Mouse (Mus musculus) embryonic facial prominence, embryonic 13.5 days (tissue): ENCODE measurements around the gene Sgk1. TPM values are rescaled to one million over a fixed set of nuclear protein-coding genes. Genes with fewer than 3 reads are reported as not detected.

ENCODE experiments used
- ATAC-seq: fragments of 200-750 bp; cut with Nextera tagmentation; 2 replicates; pipeline ENCODE4 v1.8.0; 2017; ENCODE audit warnings: low read depth; ENCODE audit not compliant: insufficient number of reproducible peaks, insufficient read depth, low FRiP score, low TSS enrichment
- H3K27ac ChIP-seq: fragments of 300-500 bp; sonication (generic); 2 replicates; pipeline ENCODE4 v1.5.1; 2015; ENCODE audit warnings: moderate library complexity, mild to moderate bottlenecking, inconsistent platforms
- H3K27me3 ChIP-seq: fragments of 300-500 bp; sonication (generic); 2 replicates; pipeline ENCODE4 v1.6.1; 2015; ENCODE audit warnings: mild to moderate bottlenecking, inconsistent platforms
- H3K36me3 ChIP-seq: fragments of 300-500 bp; sonication (generic); 2 replicates; pipeline ENCODE4 v1.6.1; 2015; ENCODE audit warnings: mild to moderate bottlenecking, inconsistent platforms
- H3K4me1 ChIP-seq: fragments of 300-500 bp; sonication (generic); 2 replicates; pipeline ENCODE4 v1.6.1; 2015; ENCODE audit warnings: inconsistent platforms
- H3K4me2 ChIP-seq: fragments of 300-500 bp; sonication (generic); 2 replicates; pipeline ENCODE4 v1.6.1; 2015; ENCODE audit warnings: moderate library complexity, mild to moderate bottlenecking, inconsistent platforms
- H3K4me3 ChIP-seq: fragments of 300-500 bp; sonication (generic); 2 replicates; pipeline ENCODE4 v1.5.1; 2015; ENCODE audit warnings: mild to moderate bottlenecking, inconsistent platforms
- H3K9ac ChIP-seq: fragments of 300-500 bp; sonication (generic); 2 replicates; pipeline ENCODE4 v1.6.1; 2015; ENCODE audit warnings: mild to moderate bottlenecking, inconsistent platforms
- H3K9me3 ChIP-seq: fragments of 300-500 bp; sonication (generic); 2 replicates; pipeline ENCODE4 v1.6.1; 2016; ENCODE audit warnings: inconsistent platforms
- WGBS: fragments of 180-500 bp; shearing (Covaris S2); methylation state at CpG from one replicate; pipeline ENCODE4 v1.1.7; 2015; ENCODE audit warnings: mixed read lengths; 5-methylcytosine and 5-hydroxymethylcytosine counted together
- polyA plus RNA-seq: library from polyadenylated mRNA; unstranded; fragments of >200 nt; fragmentation: Nextera tagmentation; extraction: Ambion mirVana; gene quantifications from 2 replicates; pipeline ENCODE4 v1.2.1, GENCODE M21; 2015

Sgk1 gene
- polyA plus RNA-seq, 1 experiment from 2014 or later = 48.9 TPM

DNA sequence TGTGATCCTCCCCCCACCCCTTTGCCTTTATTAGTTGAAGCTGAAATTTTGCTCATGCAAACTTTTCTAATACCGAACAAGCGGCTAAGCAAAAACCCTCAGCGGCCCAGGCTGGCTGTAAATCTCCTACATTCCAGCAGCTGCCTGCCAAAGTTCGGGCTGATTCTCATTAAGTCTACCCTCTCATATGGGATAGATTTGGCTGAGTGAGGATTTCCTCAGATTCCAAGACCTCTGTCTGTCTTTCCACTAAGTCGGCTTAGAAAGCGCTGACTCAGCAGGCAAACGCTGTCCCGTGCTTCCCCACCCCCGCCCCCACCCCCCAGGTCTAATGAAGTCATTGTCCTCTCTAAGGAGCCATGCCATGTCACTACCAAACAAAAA lies 55.2 kb downstream of the Sgk1 start:
- H3K27ac ChIP-seq = peak overlapping the region; percentile 87
- H3K4me2 ChIP-seq = peak overlapping the region; percentile 48
- no peak overlapping the region for H3K4me3 ChIP-seq
- no peaks in the 10 kb centered on the region for H3K27me3 ChIP-seq
- no peak overlapping the region for H3K9ac ChIP-seq
- no peaks in the 10 kb centered on the region for H3K36me3 ChIP-seq
- peaks cover 19% of the 10 kb centered on the region for H3K4me1 ChIP-seq
- peak; percentile 71; the same call in 1 of the 2 replicates for ATAC-seq
- H3K9me3 ChIP-seq = no peaks in the 10 kb centered on the region
- 6% methylated on average over 9 of the region's 9 CpGs for WGBS

DNA sequence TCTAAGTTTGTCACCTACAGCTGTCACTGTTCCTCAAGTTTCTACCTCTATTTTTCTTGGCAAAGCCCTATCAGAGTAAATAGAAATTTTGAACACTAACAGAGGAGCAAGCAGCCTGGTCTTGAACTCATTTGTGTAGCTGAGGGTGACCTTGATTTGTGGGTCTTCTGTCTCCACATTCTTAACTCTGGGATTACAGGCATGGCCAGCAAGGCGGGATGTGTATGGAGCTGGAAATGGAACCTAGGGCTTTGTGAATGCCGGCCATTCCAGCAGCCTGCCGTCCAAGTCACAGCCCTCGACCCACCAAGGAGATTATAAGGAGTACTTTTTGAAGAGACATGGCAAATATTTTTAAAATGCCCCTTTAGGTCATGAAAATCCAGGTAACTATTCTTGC lies 56.2 kb downstream of the Sgk1 start:
- H3K4me2 ChIP-seq = no peak overlapping the region
- H3K4me3 ChIP-seq = no peak overlapping the region
- H3K4me1 ChIP-seq = peaks cover 19% of the 10 kb centered on the region
- no peaks in the 10 kb centered on the region for H3K36me3 ChIP-seq
- H3K9ac ChIP-seq = no peak overlapping the region
- no peaks in the 10 kb centered on the region for H3K9me3 ChIP-seq
- no peak for ATAC-seq
- no peaks in the 10 kb centered on the region for H3K27me3 ChIP-seq
- 58% methylated on average over 4 of the region's 4 CpGs for WGBS
- no peak overlapping the region for H3K27ac ChIP-seq

DNA sequence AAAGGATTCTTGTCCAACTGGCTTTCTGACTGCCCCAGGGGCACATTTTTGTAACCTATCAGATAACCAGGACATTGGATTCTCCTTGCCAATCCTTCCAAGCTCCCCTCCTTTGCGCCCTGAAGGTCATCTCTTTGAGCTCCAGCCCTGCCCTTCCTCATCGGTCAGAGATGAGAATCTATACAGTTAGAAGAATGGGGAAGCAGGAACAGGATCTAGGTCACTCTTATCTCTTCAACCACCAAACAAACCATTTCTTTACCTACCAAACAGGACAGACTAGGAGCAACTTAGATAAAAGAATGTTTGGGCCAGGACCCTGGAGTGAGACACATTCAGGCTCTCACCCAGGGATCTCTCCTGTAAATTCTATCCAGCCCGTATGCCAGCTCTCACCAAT lies 59.3 kb downstream of the Sgk1 start:
- Histone ChIP-seq H3K36me3 (no peaks in the 10 kb centered on the region), H3K4me1 (peaks cover 14% of the 10 kb centered on the region), H3K27ac (no peak overlapping the region), H3K27me3 (no peaks in the 10 kb centered on the region), H3K4me2 (no peak overlapping the region), H3K9me3 (no peaks in the 10 kb centered on the region), H3K9ac (no peak overlapping the region), H3K4me3 (no peak overlapping the region)
- WGBS = 55% methylated on average over 3 of the region's 3 CpGs
- no peak for ATAC-seq

DNA sequence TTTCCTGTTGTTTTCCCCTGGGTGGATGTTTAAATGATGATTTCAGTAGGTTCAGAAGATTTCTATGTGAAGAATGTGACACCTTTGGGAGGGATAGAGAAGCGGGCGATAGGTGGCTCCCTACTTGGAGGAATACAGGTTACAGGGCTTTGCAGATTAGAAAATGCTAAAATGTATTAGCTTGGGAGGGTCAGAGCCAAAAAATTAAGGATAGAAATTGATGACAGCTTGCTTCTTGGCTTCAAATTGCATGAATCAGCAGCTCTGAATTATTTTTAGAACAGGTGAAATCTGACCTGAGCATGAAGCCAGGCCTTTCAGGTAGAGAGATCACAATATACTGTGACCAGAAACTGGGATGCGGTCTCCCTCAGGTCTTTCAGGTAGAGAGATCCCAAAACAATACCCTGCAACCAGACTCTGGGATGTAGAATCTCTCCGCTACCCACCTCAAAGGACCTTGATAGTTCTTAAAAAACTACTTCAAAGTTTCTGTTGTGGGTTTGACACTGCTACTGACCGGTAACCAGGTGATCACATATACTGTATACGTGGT lies 61.2 kb downstream of the Sgk1 start:
- no peak overlapping the region for H3K27ac ChIP-seq
- H3K4me3 ChIP-seq = no peak overlapping the region
- H3K9ac ChIP-seq = no peak overlapping the region
- H3K36me3 ChIP-seq = no peaks in the 10 kb centered on the region
- no peak for ATAC-seq
- H3K4me2 ChIP-seq = no peak overlapping the region
- no peaks in the 10 kb centered on the region; the same call in 1 of the 2 replicates for H3K4me1 ChIP-seq
- H3K27me3 ChIP-seq = no peaks in the 10 kb centered on the region
- no peaks in the 10 kb centered on the region for H3K9me3 ChIP-seq
- 91% methylated on average over 6 of the region's 6 CpGs for WGBS

DNA sequence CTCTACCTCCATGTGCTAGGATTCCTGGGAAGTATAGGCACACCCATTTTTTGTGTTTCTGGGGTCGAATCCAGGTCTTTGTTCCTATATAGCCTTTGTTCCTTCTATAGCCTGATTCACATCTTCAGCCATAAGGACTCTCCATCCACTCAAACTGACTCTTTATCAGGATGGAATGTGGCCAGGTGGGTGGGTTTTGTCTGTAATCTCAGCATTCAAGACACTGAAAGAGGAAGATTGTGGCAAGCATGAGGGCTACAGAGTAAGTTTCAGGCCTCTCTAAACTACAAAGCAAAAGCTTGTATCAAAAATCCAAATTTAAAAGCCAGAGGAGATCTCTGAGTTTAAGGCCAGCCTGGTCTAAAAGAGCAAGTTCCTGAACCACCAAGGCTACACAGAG lies 63.2 kb downstream of the Sgk1 start:
- WGBS = 79% methylated on average over 1 of the region's 1 CpGs
- no peaks in the 10 kb centered on the region for H3K9me3 ChIP-seq
- ATAC-seq = no peak

DNA sequence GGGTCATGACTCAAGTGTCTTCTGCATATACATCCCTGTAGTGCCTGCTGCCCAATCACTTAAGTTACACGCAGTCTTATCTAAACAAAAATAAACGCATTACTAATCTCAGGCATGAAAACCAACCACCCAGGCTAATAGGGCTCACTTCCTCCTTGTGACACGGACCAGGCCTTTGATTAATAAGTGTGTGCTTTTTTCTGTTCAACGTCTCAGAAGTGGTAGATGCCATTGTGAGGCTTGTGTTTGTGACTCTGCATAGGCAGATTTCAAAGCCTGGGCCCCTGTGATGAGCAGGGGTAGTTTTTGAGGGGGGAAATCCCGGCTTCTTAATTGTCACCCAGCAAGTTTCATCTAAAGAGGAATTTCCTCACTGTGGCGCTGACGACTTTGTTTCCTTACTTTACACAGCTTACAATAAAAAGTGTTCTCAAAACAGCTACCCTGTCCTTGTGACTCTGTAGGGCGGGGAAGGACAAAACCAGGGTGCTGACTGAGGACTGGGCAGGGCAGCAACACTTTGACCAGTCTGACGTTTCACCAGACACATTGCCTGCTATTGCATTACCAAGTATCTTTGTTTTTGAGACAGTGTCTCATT lies 64.9 kb downstream of the Sgk1 start:
- no peaks in the 10 kb centered on the region for H3K9me3 ChIP-seq
- no peak overlapping the region for H3K9ac ChIP-seq
- no peak overlapping the region for H3K4me2 ChIP-seq
- H3K27me3 ChIP-seq = no peaks in the 10 kb centered on the region
- H3K4me1 ChIP-seq = peaks cover 3% of the 10 kb centered on the region; the same call in 1 of the 2 replicates
- H3K4me3 ChIP-seq = no peak overlapping the region
- H3K36me3 ChIP-seq = no peaks in the 10 kb centered on the region
- 68% methylated on average over 9 of the region's 9 CpGs for WGBS
- H3K27ac ChIP-seq = no peak overlapping the region
- no peak for ATAC-seq

More for the DNA sequence above, 63.2 kb downstream of the Sgk1 start:
- peaks cover 3% of the 10 kb centered on the region; the same call in 1 of the 2 replicates for H3K4me1 ChIP-seq
- H3K36me3 ChIP-seq = no peaks in the 10 kb centered on the region
- no peaks in the 10 kb centered on the region for H3K27me3 ChIP-seq
- H3K27ac ChIP-seq = no peak overlapping the region
- no peak overlapping the region for H3K4me3 ChIP-seq
- no peak overlapping the region for H3K4me2 ChIP-seq
- no peak overlapping the region for H3K9ac ChIP-seq

DNA sequence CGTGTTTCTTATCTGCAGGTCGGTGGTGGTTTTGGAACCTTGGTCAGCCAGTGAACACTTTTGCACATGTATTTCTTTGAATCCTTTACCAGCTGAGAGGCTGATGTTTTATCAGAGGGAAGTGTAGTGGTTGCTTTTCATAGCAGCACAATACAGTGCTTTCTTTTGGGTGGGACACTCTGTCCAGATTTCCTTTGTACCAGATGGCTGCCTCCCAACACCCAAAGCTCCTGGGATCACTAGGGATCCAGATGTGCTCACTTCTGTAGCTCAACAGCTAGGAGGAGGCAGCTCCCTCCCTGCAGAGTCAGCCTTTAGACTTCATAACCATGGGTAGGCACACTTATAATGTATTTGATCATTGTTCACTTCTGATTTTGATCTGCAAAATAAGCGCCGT lies 70.5 kb downstream of the Sgk1 start:
- H3K9ac ChIP-seq = no peak overlapping the region
- H3K9me3 ChIP-seq = no peaks in the 10 kb centered on the region
- H3K4me2 ChIP-seq = no peak overlapping the region
- H3K27ac ChIP-seq = no peak overlapping the region
- 71% methylated on average over 4 of the region's 4 CpGs for WGBS
- ATAC-seq = no peak
- no peak overlapping the region for H3K4me3 ChIP-seq
- no peaks in the 10 kb centered on the region for H3K36me3 ChIP-seq
- no peaks in the 10 kb centered on the region for H3K27me3 ChIP-seq
- peaks cover 3% of the 10 kb centered on the region; the same call in 1 of the 2 replicates for H3K4me1 ChIP-seq

DNA sequence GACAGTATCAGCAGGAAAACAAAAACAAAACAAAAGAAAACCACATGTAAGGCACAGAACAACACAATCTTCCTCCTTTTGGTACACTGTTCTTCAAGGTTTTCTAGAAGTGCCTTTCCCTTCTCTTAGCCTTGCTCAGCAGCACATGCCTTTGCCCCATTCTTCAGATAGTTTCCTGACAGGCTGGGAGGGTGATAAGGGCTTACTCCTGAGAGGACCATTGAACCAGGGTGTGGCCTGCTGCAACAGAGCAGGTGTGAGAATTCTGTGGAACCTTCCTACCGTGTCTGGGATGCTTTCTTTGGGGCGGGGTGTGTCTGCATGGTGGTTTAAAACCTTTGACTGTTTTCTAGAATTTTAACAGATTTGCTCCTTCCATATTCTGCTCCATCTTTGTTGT lies 79.1 kb downstream of the Sgk1 start:
- WGBS = 90% methylated on average over 2 of the region's 2 CpGs
- Histone ChIP-seq H3K27ac (no peak overlapping the region), H3K4me1 (no peaks in the 10 kb centered on the region), H3K4me3 (no peak overlapping the region), H3K4me2 (no peak overlapping the region), H3K27me3 (no peaks in the 10 kb centered on the region), H3K36me3 (no peaks in the 10 kb centered on the region), H3K9me3 (no peaks in the 10 kb centered on the region), H3K9ac (no peak overlapping the region)
- no peak for ATAC-seq

DNA sequence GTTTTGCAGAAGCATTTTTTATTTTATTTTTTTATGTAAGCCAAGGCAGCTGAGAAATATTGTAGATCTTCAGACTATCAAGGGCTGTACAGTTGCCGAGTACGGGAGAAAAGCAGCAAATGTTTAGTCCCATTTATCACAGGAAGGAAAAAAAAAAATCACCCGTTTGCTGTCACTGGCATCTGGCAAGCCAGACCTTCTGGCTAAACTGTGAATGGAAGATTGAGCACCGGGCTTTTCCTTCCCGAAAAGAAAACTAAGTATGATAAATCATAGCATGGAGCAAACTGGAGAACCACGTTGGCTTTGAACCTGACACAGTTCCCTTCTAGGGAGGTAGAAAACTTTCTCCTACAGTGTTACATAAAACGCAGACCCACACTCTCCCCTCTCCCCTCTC lies 81.0 kb downstream of the Sgk1 start:
- Histone ChIP-seq H3K4me2 (no peak overlapping the region), H3K4me1 (no peaks in the 10 kb centered on the region), H3K9me3 (no peaks in the 10 kb centered on the region), H3K9ac (no peak overlapping the region), H3K36me3 (no peaks in the 10 kb centered on the region), H3K27me3 (no peaks in the 10 kb centered on the region), H3K27ac (no peak overlapping the region), H3K4me3 (no peak overlapping the region)
- ATAC-seq = no peak
- WGBS = 65% methylated on average over 7 of the region's 7 CpGs

DNA sequence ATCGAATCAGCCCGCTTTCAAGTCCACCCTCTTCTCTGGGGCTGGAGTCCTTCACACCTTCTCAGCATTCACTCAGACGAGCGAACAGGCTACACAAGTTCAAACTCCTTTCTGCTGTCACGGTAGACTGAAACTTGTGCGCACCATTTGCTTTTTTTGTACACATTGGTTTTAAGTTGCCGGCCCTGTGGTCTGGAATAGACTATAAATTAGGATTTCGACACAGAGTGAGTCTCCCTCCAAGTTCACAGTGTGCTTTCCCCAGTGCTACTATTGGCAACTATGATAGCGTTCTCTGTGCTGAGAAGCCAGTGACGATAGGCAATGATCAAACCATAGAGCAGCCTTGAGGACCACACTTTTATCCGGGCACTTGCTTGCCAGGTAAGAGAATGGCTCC lies 91.7 kb downstream of the Sgk1 start:
- Histone ChIP-seq H3K9ac (no peak overlapping the region), H3K4me1 (no peaks in the 10 kb centered on the region), H3K9me3 (no peaks in the 10 kb centered on the region), H3K27ac (no peak overlapping the region), H3K27me3 (no peaks in the 10 kb centered on the region), H3K36me3 (no peaks in the 10 kb centered on the region), H3K4me2 (no peak overlapping the region), H3K4me3 (no peak overlapping the region)
- ATAC-seq = no peak
- 84% methylated on average over 11 of the region's 11 CpGs for WGBS

DNA sequence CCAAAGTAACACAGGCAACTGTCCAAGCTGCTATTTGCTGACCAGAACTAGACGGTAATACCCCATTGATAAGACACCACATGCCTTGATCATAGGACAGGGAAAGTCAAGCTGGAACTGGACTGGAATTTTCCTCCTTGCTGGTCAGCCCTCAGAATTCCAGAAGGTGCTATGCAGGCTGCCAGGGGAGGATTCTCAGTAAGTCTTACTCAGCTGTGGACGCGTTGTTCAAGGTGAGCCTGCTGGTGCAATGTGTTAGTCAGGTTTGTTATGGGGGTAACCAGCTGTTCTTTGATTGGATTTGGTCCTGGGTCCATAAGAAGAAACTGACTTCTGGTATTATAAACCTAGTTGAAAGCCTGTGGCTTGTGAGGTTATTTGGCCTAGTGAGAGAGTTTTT lies 92.8 kb downstream of the Sgk1 start:
- no peaks in the 10 kb centered on the region for H3K4me1 ChIP-seq
- ATAC-seq = no peak
- H3K27ac ChIP-seq = no peak overlapping the region
- no peaks in the 10 kb centered on the region for H3K36me3 ChIP-seq
- H3K27me3 ChIP-seq = no peaks in the 10 kb centered on the region
- no peak overlapping the region for H3K9ac ChIP-seq
- WGBS = 87% methylated on average over 3 of the region's 3 CpGs
- H3K4me3 ChIP-seq = no peak overlapping the region
- H3K4me2 ChIP-seq = no peak overlapping the region
- H3K9me3 ChIP-seq = no peaks in the 10 kb centered on the region

DNA sequence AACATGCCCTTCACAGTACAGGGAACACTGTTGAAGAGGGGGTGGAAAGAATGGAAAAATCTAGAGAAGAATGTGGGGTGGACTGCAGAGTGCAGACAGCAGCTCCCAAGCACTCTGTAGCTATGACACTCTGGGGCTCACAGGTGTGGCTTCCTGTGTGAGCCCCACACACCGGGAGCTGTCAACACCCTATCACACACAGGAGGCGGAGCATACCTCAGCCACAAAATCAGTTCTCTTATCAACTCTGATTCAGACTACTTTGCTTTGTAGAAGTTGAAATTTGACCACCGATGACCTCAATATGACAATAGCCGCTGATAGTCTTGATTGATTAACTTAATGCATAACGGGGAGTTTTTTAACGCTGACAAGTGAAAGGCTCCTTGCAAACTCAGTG lies 93.4 kb downstream of the Sgk1 start:
- Histone ChIP-seq H3K4me1 (no peaks in the 10 kb centered on the region), H3K36me3 (no peaks in the 10 kb centered on the region), H3K4me2 (no peak overlapping the region), H3K9ac (no peak overlapping the region), H3K9me3 (no peaks in the 10 kb centered on the region), H3K27ac (no peak overlapping the region), H3K27me3 (no peaks in the 10 kb centered on the region), H3K4me3 (no peak overlapping the region)
- no peak for ATAC-seq
- WGBS = 90% methylated on average over 6 of the region's 6 CpGs
